Comparison of ENCODE assay signal across 16 mouse cellular contexts in the genomic region with DNA sequence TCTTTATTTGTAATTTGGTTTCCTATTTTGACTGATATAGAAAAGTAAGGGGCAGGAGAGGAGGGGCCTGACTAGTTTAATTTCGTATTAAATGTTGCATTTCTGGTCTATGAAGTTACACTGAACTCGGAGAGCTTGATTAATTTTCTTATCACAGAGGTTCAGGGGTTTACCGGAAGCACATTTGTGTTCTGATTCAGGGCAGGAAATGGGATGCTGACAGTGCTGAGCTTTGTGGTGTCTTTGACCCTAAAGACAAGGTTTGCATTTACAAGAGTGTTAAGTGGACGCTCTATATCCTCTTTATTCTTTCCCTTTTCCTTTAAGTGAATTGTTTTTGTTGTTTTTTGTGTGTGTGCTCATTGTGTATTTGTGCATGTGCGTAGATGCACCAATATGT.
"Had no signal": no experiment of that assay in that cellular context is flagged by ENCODE, and none has a peak within 500 bp of the region (broad histone marks: within the 10 kb centered on the region; RNA-seq: fewer than 3 reads in every experiment).

No protein-coding gene starts in this region.

- H3K27me3 ChIP-seq: limb, embryonic 13.5 days; liver, embryonic 15.5 days; midbrain, embryonic 12.5 days; stomach, embryonic 15.5 days had no signal

- H3K9me3 ChIP-seq: liver, embryonic 15.5 days; midbrain, embryonic 12.5 days; stomach, embryonic 15.5 days had no signal

- ATAC-seq: midbrain, embryonic 16.5 days had no signal

- H3K9ac ChIP-seq: limb, embryonic 13.5 days; liver, embryonic 15.5 days; lung, embryonic 14.5 days; midbrain, embryonic 12.5 days; stomach, embryonic 15.5 days had no signal

- H3K4me2 ChIP-seq: limb, embryonic 13.5 days; liver, embryonic 15.5 days; lung, embryonic 14.5 days; midbrain, embryonic 12.5 days; stomach, embryonic 15.5 days had no signal

- H3K36me3 ChIP-seq: liver, embryonic 15.5 days; midbrain, embryonic 12.5 days; stomach, embryonic 15.5 days had no signal

- H3K4me1 ChIP-seq: stomach, embryonic 15.5 days had no signal

- H3K4me3 ChIP-seq: limb, embryonic 13.5 days; liver, embryonic 15.5 days; midbrain, embryonic 12.5 days; stomach, embryonic 15.5 days had no signal

- H3K27ac ChIP-seq: kidney, postnatal 0 days; limb, embryonic 13.5 days; liver, embryonic 15.5 days; midbrain, embryonic 12.5 days; stomach, embryonic 15.5 days had no signal

- DNase-seq: kidney, adult 2 months; kidney, postnatal 36 days; left cerebral cortex, postnatal 4 days; lung, embryonic 14.5 days; lung, postnatal 10 days; lung, postnatal 4 days; retina, postnatal 1 day; right cerebral cortex, postnatal 4 days; thymus, adult 2 months; thymus, postnatal 25 days had no signal
